Mouse (Mus musculus): ENCODE measurements around the gene Tmem91.

DNA sequence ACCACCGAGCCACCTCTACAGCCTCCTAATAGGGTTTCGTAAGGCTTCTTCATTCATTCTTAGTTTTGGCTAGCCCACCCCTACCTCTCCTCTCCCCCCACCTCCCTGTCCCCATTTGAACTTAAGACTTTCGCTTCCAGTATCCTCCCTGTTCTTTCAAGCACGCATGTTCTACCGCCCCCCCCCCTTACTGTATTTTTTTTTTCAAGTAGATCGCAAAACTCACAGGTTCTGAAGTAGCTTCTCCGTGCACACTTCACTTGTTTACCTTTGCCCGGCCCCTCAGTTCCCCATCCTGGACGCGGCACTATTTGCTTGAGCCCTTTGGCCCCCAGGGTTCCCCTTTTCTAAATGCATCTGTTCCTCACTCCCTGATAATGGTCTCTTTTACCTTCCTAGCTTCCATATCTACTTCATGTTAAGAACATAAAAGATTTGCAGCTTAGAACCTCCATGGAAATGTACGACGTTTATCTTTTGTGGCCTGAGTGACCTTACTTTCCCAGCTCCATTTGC, 22.7 kb downstream of the Tmem91 start:
- TF ChIP-seq CTCF (conservative IDR thresholded peaks at IDR 0.05 in 1 of 2, IDR thresholded peaks at IDR 0.05 in 1 of 2; ENCODE audit: low read depth in 2 of 2, low read length in 2 of 2): no peak
- TF ChIP-seq E2F4 (IDR thresholded peaks at IDR 0.05; ENCODE audit: insufficient replicate concordance, low read depth, low read length): no peak
- no peak for TF ChIP-seq KAT2A (IDR thresholded peaks at IDR 0.05; ENCODE audit: insufficient replicate concordance, low read length)
